Mouse (Mus musculus) cerebellum, adult 2 months (tissue): Measurements from ENCODE around the gene Ankmy1. TPM values are rescaled to one million over a fixed set of nuclear protein-coding genes. Genes with fewer than 3 reads are reported as not detected.

Experiments
- DNase-seq, 2 experiments: peaks; one replicate each; pipeline ENCODE4 v3.0.0; 2021
- H3K27ac ChIP-seq: fragments of 200-500 bp; 2 replicates; pipeline ENCODE4 v1.5.1; 2012; ENCODE audit warnings: low read length, control low read depth, inconsistent platforms; ENCODE audit not compliant: insufficient read depth
- H3K27me3 ChIP-seq: fragments of 200-500 bp; 2 replicates; pipeline ENCODE4 v1.6.1; 2012; ENCODE audit warnings: inconsistent platforms, mild to moderate bottlenecking, low read length, moderate library complexity; ENCODE audit not compliant: control insufficient read depth, insufficient read depth
- H3K4me1 ChIP-seq: fragments of 200-500 bp; 2 replicates; pipeline ENCODE4 v1.6.1; 2011; ENCODE audit warnings: low read length; ENCODE audit not compliant: control insufficient read depth, insufficient read depth
- H3K4me3 ChIP-seq: fragments of 200-500 bp; replicated peaks from 2 replicates; pipeline ENCODE3; 2011; ENCODE audit warnings: mild to moderate bottlenecking, low read depth, low read length, control low read depth; ENCODE audit not compliant: insufficient read depth
- CTCF ChIP-seq: fragments of 200-500 bp; IDR thresholded peaks from 2 replicates; pipeline ENCODE4 v1.5.1; 2011; ENCODE audit warnings: low read depth, mild to moderate bottlenecking, control low read depth, low read length, moderate library complexity, borderline replicate concordance; ENCODE audit not compliant: insufficient read depth
- POLR2A ChIP-seq: fragments of 200-500 bp; IDR thresholded peaks from 2 replicates; pipeline ENCODE4 v1.6.1; 2011; ENCODE audit warnings: low read length, control low read depth, borderline replicate concordance; ENCODE audit not compliant: insufficient read depth
- WGBS: fragments of 180-500 bp; shearing (Covaris S2); methylation state at CpG from one replicate; pipeline ENCODE4 v1.1.7; 2018; 5-methylcytosine and 5-hydroxymethylcytosine counted together
- polyA plus RNA-seq: library from polyadenylated mRNA; depleted of rRNA; stranded (reverse); fragments of >200 nt; gene quantifications from 2 replicates; pipeline ENCODE4 v1.2.3, GENCODE M21; 2012

Ankmy1 gene
- polyA plus RNA-seq, 1 experiment, result 0.46 TPM

DNA sequence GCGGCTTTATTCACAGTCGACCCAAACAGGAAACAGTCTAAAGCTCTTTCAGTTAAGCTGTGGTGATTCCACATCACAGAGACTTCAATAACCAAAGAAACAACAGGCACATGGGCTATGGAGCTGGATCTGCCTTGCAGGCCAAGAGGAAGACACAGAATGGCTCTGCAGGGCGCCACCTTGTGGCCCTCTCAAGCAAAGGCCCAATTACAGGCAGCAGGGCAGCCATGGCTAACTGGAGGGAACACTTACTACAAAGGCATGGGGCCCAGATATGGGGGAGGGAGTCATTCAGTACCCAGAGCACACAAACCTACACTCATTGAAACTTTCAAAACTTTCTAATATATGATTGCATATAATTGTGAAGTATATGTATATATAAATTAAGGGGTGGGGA lies 7.6 kb downstream of the Ankmy1 start:
- peak; percentile 96 for TF ChIP-seq CTCF
- TF ChIP-seq POLR2A, result no peak
- Histone ChIP-seq H3K27me3 (no peaks in the 10 kb centered on the region), H3K4me1 (no peaks in the 10 kb centered on the region), H3K4me3 (no peak overlapping the region), H3K27ac (no peak overlapping the region)
- DNase-seq, result peak; percentile 88 to 90
- WGBS, result 18% methylated on average over 3 of the region's 3 CpGs

- H3K27me3 ChIP-seq, result no peaks in the 10 kb centered on the region
- H3K4me3 ChIP-seq, result no peak overlapping the region
- H3K4me1 ChIP-seq, result no peaks in the 10 kb centered on the region
- no peak overlapping the region for H3K27ac ChIP-seq
- TF ChIP-seq CTCF, result no peak
- TF ChIP-seq POLR2A, result no peak
- no peak for DNase-seq
- 95% methylated on average over 3 of the region's 3 CpGs for WGBS
Observed at GRCm38 (mm10) chr1:92893896-92894295, 8.8 kb downstream of the Ankmy1 start.

DNA sequence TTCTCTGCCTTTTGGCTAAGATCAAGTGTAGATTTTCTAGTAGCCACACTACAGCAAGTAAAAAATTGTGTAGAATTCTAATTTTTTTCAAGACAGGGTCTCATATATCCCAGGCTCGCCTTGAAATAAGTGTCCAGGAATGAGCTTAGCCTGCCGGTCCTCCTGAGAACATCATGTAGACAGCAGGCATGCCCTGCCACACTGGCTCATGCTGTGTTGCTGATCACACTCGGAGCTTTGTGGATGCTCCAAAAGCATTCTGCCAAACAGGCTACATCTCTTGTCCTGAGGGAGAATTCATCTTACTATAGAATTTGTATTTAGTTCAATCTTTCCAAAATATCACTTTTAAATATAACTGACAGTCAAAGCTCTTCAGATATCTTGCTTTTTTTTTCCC lies 9.9 kb downstream of the Ankmy1 start:
- Histone ChIP-seq H3K27me3 (no peaks in the 10 kb centered on the region), H3K4me3 (no peak overlapping the region), H3K4me1 (no peaks in the 10 kb centered on the region), H3K27ac (no peak overlapping the region)
- peak; percentile 51 to 69 for DNase-seq
- TF ChIP-seq CTCF, result no peak
- 5% methylated on average over 3 of the region's 3 CpGs for WGBS

- H3K4me3 ChIP-seq, result no peak overlapping the region
- no peak overlapping the region for H3K27ac ChIP-seq
- no peak for TF ChIP-seq CTCF
- TF ChIP-seq POLR2A, result no peak
- H3K4me1 ChIP-seq, result no peaks in the 10 kb centered on the region
- H3K27me3 ChIP-seq, result no peaks in the 10 kb centered on the region
- no peak for DNase-seq
- 86% methylated on average over 7 of the region's 7 CpGs for WGBS
Observed at GRCm38 (mm10) chr1:92888901-92889655, 13.6 kb downstream of the Ankmy1 start.

- Histone ChIP-seq H3K4me3 (no peak overlapping the region), H3K4me1 (peaks cover 42% of the 10 kb centered on the region), H3K27me3 (no peaks in the 10 kb centered on the region), H3K27ac (no peak overlapping the region)
- TF ChIP-seq POLR2A (no peak), CTCF (no peak)
- 26% methylated on average over 6 of the region's 6 CpGs for WGBS
- peak in 1 of 2 experiments; percentile 41 for DNase-seq
Observed at GRCm38 (mm10) chr1:92881982-92882381, 20.7 kb downstream of the Ankmy1 start.

- Histone ChIP-seq H3K4me3 (no peak overlapping the region), H3K27me3 (no peaks in the 10 kb centered on the region), H3K4me1 (peaks cover 42% of the 10 kb centered on the region), H3K27ac (peak overlapping the region; percentile 33; the same call in 1 of the 2 replicates)
- 92% methylated on average over 5 of the region's 5 CpGs for WGBS
- no peak for DNase-seq
- TF ChIP-seq POLR2A (no peak), CTCF (no peak)
Observed at GRCm38 (mm10) chr1:92880101-92880500, 22.6 kb downstream of the Ankmy1 start.

DNA sequence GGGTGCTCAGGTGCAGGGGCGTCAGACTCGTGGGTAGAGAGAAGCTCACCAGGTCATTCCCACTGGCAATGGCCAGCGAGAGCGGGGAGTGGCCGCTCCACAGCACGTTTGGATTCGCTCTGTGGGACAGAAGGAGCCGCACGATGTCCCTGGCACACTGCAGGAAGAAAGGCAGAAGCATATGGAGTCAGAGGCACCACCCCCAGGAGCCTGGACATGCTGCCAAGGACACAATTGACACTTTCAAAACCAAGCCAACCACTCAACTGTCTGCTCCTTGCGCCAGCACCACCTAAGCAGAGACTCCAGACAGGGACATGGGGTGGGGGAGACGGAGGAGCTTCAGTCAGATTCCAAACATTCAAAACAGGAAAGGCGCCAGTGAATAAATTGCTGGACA lies 23.4 kb downstream of the Ankmy1 start:
- Histone ChIP-seq H3K27ac (peak overlapping the region; percentile 50; the same call in 1 of the 2 replicates), H3K4me3 (no peak overlapping the region), H3K4me1 (peaks cover 42% of the 10 kb centered on the region), H3K27me3 (no peaks in the 10 kb centered on the region)
- WGBS, result 5% methylated on average over 12 of the region's 12 CpGs
- DNase-seq, result peak; percentile 93 to 98
- TF ChIP-seq POLR2A (0 out of 2 replicates have a peak, but pooled peaks have one; percentile 9), CTCF (no peak; the same call in 1 of the 2 replicates)

- whole genome bisulfite sequencing, result 97% methylated on average over 13 of the region's 13 CpGs
- DNase-seq, result no peak
- H3K27ac ChIP-seq, result no peak overlapping the region
Observed at GRCm38 (mm10) chr1:92878066-92878741, 24.5 kb downstream of the Ankmy1 start.

More at GRCm38 (mm10) chr1:92878066-92878741, 24.5 kb downstream of the Ankmy1 start:
- Histone ChIP-seq H3K4me1 (peaks cover 42% of the 10 kb centered on the region), H3K27me3 (no peaks in the 10 kb centered on the region), H3K4me3 (no peak overlapping the region)
- TF ChIP-seq CTCF (no peak), POLR2A (no peak)
